Mouse (Mus musculus) embryo, embryonic 11.5 days (tissue): ENCODE measurements at regions not wholly inside any gene's neighbourhood (a gene's known extent, or its start where the extent isn't known, plus 50 kb on each side); places are given as distances from the start of the nearest gene placed in this dataset.
A peak's percentile ranks its signal among the peaks of the same experiment; 100 is the strongest.

Source experiments
- DNase-seq: peaks from one replicate; pipeline ENCODE4 v3.0.0-alpha.2; 2012; ENCODE audit warnings: low read depth, low spot score

- DNase-seq: no peak
Measured at GRCm38 (mm10) chr10:95124476-95124875, 179.8 kb upstream of the Plxnc1 start.

GRCm38 (mm10) chr10:95120007-95120406, 175.4 kb upstream of the Plxnc1 start:
- DNase-seq: no peak

- no peak for DNase-seq
Measured at GRCm38 (mm10) chr10:95118786-95119351, 174.2 kb upstream of the Plxnc1 start.

- no peak for DNase-seq
Measured at GRCm38 (mm10) chr10:95117731-95118212, 173.1 kb upstream of the Plxnc1 start.

- DNase-seq: no peak
Measured at GRCm38 (mm10) chr10:95117041-95117730, 172.6 kb upstream of the Plxnc1 start.

GRCm38 (mm10) chr10:95116579-95117011, 172.0 kb upstream of the Plxnc1 start:
- no peak for DNase-seq

GRCm38 (mm10) chr10:95112837-95113388, 168.3 kb upstream of the Plxnc1 start:
- no peak for DNase-seq

GRCm38 (mm10) chr10:95112231-95112774, 167.7 kb upstream of the Plxnc1 start:
- DNase-seq: no peak

- DNase-seq: no peak
Measured at GRCm38 (mm10) chr10:95110786-95111185, 166.2 kb upstream of the Plxnc1 start.

- no peak for DNase-seq
Measured at GRCm38 (mm10) chr10:95109576-95109975, 164.9 kb upstream of the Plxnc1 start.

- no peak for DNase-seq
Measured at GRCm38 (mm10) chr10:95107532-95108251, 163.1 kb upstream of the Plxnc1 start.

GRCm38 (mm10) chr10:95103808-95104207, 159.2 kb upstream of the Plxnc1 start:
- no peak for DNase-seq

GRCm38 (mm10) chr10:95102981-95103380, 158.3 kb upstream of the Plxnc1 start:
- no peak for DNase-seq

- DNase-seq: no peak
Measured at GRCm38 (mm10) chr10:95099906-95100305, 155.3 kb upstream of the Plxnc1 start.

- no peak for DNase-seq
Measured at GRCm38 (mm10) chr10:95095847-95096246, 151.2 kb upstream of the Plxnc1 start.

GRCm38 (mm10) chr10:95094771-95095170, 150.1 kb upstream of the Plxnc1 start:
- no peak for DNase-seq

GRCm38 (mm10) chr10:95093266-95093665, 148.6 kb upstream of the Plxnc1 start:
- DNase-seq: no peak

- no peak for DNase-seq
Measured at GRCm38 (mm10) chr10:95091086-95091485, 146.5 kb upstream of the Plxnc1 start.

GRCm38 (mm10) chr10:95090641-95091040, 146.0 kb upstream of the Plxnc1 start:
- DNase-seq: no peak

- DNase-seq: no peak
Measured at GRCm38 (mm10) chr10:95090035-95090434, 145.4 kb upstream of the Plxnc1 start.

- DNase-seq: peak; percentile 41
Measured at GRCm38 (mm10) chr10:95087864-95088570, 143.4 kb upstream of the Plxnc1 start.
